Mouse (Mus musculus): Measurements from ENCODE around the gene Dlg2. TPM values are rescaled to one million over a fixed set of nuclear protein-coding genes. Genes with fewer than 3 reads are reported as not detected.

Dlg2 gene
- 0.26 and 0.41 TPM in 2 replicates for polyA plus RNA-seq (2012; rRNA removed)

DNA sequence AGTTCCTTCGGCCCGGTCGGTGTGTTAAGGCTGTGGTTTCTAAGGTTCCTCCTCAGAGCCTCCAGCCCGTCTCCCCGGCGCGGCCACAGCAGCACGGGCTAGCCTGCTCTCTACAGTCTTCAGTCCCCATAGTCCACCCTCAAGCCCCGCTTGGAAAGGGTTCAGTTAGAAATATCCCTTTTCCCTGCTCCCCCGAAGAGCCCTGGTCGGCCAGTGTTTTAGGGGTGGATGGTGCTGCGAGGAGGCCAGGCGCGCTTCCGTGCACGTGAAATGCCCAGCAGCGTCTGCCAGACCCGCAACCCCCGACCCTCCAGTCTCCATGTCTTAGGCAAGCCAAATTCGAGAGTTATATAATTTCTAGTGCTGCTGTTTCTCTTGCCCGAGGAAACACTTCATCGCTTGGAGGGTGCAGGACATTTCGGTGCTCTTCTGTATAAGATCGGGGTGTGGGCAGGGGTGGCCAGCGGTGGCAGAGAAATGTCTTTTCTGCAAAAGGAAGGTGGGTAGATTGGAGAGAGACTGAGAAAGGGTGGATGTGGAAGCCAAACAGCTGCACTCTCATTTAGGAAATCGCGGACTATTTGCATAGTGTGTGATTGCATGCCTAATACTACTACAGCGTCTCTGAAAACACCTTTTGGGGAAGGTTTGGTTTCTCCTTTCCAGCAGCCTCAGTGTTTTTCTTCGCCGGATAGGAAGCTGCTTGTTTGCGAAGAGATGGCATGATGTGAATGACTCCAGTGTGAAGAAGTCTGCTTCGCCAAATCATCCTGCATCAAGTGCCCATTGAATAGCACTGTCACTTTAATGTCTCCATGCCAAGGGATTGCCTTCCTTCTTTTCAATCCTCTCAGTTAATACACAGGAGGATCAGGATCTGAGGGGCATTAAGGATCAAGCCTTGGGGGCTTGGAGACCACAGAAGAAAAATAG lies at the start of gene Dlg2:
Dlg2 (plus strand) TSS at position 360 of the 933 bp plus-strand sequence.

DNA sequence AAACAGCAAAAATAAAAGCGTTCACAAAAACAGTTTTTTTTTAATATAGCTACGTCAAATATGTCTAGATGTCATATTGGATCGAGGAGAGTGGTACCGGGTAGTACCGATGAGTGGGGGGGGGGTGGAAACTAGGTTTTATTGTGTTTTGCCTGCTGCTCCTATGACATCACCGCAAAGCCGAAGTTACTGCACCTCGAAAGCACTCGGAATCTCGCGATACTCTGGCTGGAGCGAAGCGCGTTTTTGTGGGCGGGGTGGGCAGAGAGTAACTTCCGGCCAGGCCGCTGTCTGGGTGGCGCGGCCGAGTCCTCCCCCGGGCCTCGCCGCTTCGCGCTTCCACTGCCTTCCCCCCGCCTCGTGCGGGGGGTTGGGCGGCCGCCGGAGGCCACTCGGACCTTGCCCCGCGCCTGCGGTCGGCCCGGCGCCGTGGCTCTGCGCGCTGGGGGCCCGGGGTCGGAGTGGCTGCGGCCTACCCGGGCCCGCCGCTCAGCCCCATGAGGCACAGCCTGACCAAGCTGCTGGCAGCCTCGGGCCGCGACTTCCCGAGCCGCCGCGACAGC lies 33.9 kb upstream of the Dlg2 start, which contains the start of gene Crebzf:
Crebzf (plus strand) TSS at position 212 of the 563 bp plus-strand sequence.

DNA sequence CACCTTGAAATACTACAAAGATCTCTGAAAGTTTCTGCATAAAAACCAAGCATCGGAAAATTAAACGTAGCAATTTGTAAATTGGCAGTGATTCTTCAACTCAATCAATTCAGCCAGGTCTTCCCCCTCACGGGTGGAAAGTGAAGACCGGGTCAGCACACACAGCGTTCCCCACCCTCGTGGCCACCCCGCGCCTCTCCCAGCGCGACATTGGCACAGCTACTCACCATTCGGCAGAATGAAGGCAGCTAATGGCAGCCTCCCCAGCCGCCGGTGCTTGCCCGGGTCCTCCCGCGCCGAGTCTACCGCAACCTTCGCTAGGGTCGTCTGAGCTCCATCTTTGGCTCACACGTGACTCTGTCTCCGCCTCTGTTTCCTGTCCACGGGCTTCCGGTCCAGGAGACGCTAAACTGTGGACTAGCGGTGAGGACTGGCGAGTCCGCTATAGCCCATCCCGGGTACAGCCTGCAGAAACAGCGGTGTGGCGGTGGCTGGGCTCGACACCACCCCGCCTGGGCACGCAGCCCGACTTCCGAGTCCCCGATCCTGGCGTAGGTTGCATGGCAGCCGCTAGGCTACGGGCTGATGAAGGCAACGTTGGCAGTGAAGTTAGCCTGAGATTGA lies 19.5 kb upstream of the Dlg2 start, which contains the start of gene Tmem126a:
Tmem126a (minus strand) TSS at position 385 of the 624 bp plus-strand sequence.

DNA sequence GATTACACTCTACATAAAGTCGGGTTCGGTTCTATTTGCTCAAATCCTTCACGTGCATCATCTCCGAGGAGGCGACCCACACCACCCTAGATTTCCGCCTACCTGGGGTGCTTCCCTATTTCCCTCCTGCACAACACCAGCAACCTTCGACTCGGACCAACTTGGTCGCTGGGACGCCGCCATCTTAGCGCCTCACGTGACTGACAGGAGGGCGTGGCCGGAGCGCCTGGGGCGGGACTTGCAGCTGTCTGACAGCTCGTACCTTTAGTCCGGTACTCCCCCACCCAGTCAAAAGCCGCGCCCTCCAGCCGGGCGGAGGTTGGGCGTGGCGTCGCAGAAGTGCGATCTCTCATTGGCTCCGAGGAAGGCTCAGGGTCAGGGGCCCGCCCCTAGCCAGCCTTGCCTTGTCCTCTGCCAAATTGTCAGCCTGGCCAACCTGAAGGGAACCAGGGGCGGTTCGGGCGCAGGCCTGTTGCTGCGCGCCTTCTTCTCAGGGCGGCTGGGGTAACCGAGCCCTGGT lies 619 bp upstream of the Dlg2 start, which contains the start of gene Tmem126b:
Tmem126b (minus strand) TSS at position 209 of the 520 bp plus-strand sequence.

Other genes with a start within 250 kb of the Dlg2 start
- gene Ccdc83, start 210.9 kb upstream of the Dlg2 start, polyA plus RNA-seq (2012; rRNA removed): not detected in 2 replicates
- 1.1 and 1.3 TPM in 2 replicates for gene Sytl2, start 174.4 kb upstream of the Dlg2 start, polyA plus RNA-seq (2012; rRNA removed)
- gene Ccdc89, start 50.1 kb upstream of the Dlg2 start, polyA plus RNA-seq (2012; rRNA removed): 0.15 and 0.17 TPM in 2 replicates
- 32.4 and 37.4 TPM in 2 replicates for gene Crebzf, start 33.9 kb upstream of the Dlg2 start, polyA plus RNA-seq (2012; rRNA removed)
- 22.5 and 23.2 TPM in 2 replicates for gene Tmem126a, start 19.4 kb upstream of the Dlg2 start, polyA plus RNA-seq (2012; rRNA removed)
- gene Tmem126b, start 671 bp upstream of the Dlg2 start, polyA plus RNA-seq (2012; rRNA removed): 6.6 and 6.7 TPM in 2 replicates